Mouse (Mus musculus): ENCODE data around the gene Nrf1. TPM values are rescaled to one million over a fixed set of nuclear protein-coding genes. Genes with fewer than 3 reads are reported as not detected.

Gene Nrf1
- polyA plus RNA-seq, 1 experiment from 2014 or later, result 61.7 TPM

DNA sequence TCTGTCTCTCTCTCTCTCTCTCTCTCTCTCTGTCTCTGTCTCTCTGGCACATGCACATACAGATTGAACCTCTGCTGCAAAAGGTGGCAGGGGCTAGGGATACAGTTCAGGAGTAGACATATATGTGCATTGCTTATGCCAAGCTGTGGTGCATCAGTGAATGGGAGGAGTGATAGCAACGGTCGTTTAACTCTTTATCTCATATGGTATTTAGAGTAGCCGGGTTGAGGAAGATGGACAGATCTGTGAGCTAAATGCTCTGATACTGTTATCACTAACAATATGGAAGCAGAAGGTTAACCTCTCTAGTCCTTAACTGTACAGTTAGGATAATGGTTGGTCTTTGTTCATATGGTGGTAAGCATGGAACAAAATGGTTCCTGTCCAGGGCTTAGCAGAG is 84.6 kb downstream of the Nrf1 start:
- no peaks in the 10 kb centered on the region for H3K9me3 ChIP-seq
- WGBS, result 75% methylated on average over 3 of the region's 3 CpGs
- DNase-seq (ENCODE audit: low spot score), result no peak
- H3K4me3 ChIP-seq, result no peak overlapping the region
- H3K4me1 ChIP-seq, result no peaks in the 10 kb centered on the region; the same call in 1 of the 2 replicates
- H3K27me3 ChIP-seq (ENCODE audit: insufficient read depth, poor library complexity, severe bottlenecking), result no peaks in the 10 kb centered on the region
- no peak overlapping the region for H3K27ac ChIP-seq
- H3K36me3 ChIP-seq, result peaks cover 61% of the 10 kb centered on the region

DNA sequence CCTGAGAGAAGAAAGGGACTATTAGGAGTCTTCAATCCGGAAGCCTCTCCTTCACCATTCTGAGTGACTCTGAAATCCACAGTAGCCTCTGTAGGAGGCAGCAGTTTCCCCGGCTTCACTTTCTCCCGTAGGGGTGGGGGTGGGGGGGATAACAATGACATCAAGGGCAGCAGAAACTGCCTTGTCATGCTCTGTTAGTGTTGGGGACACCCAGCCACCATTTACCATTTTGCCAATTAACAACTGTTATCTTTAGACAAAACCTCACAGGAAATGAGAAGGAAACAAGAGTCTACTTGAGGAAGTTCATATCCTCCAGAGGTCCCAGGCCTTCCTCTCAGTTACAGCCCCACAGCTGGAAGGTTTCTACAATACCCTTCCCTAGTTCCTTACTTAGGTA is 87.8 kb downstream of the Nrf1 start:
- DNase-seq (ENCODE audit: low spot score), result no peak
- H3K27me3 ChIP-seq (ENCODE audit: insufficient read depth, poor library complexity, severe bottlenecking), result no peaks in the 10 kb centered on the region
- no peak overlapping the region for H3K4me3 ChIP-seq
- H3K4me1 ChIP-seq, result no peaks in the 10 kb centered on the region; the same call in 1 of the 2 replicates
- H3K36me3 ChIP-seq, result peaks cover 50% of the 10 kb centered on the region
- H3K9me3 ChIP-seq, result no peaks in the 10 kb centered on the region
- no peak overlapping the region for H3K27ac ChIP-seq
- WGBS, result 53% methylated on average over 3 of the region's 3 CpGs

DNA sequence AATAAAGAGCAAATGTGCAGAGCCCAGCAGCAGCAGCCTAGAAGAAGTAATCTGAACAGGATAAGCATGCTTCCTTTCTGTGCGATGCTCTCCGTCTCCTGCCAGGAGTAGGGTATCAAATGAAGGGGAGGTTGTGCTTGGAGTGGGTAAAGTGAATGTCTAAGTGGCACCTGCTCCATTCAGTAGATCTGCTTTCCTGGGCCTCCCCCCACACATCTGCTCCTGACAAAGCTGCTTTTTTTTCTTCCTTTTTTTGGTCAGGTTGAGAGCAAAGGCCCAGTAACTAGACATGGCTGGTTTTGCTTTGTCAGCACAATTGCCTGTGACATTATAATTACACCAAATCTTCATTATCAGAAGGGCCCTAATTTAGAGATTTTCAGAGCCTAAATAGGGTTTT is 89.4 kb downstream of the Nrf1 start:
- Histone ChIP-seq H3K9me3 (no peaks in the 10 kb centered on the region), H3K27me3 (ENCODE audit: insufficient read depth, poor library complexity, severe bottlenecking) (no peaks in the 10 kb centered on the region), H3K27ac (no peak overlapping the region), H3K4me3 (no peak overlapping the region), H3K36me3 (peaks cover 54% of the 10 kb centered on the region), H3K4me1 (no peaks in the 10 kb centered on the region; the same call in 1 of the 2 replicates)
- no peak for DNase-seq (ENCODE audit: low spot score)
- WGBS, result 83% methylated on average over 2 of the region's 2 CpGs

DNA sequence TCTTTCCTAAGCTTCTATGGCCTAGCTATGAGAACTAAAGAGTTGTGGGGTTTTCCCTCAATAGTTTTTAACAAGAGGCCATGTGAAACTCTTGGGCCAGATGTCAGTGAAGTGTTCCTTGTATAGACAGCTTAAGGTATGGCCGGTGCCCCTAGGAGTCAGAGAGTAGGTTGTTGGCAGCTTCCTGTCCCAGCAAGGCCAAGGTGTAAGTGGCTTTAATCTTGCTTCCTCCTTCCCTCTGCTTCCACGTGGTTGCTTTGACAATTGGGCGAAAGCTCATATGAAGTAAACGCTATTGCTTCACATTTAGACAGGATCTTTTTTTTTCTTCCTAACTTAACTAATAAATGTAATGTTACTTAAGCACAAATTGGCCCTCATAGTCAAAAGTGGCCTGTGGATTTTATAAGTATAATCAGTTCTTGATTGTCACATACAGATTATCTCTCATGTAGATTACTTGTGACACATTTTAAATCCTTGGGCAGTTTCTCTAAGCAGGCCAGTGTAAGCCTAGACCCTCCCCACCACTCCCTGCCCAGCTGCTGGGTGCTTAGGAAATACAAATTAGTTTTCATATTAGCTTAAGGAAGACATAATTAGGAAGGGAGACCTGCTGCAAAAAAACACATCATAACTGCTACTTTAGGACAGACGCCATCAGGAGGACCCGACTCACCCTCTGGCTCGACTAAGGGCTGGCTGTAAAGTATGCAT is 91.7 kb downstream of the Nrf1 start:
- H3K27ac ChIP-seq, result no peak overlapping the region
- no peak overlapping the region for H3K4me3 ChIP-seq
- no peak for DNase-seq (ENCODE audit: low spot score)
- no peaks in the 10 kb centered on the region; the same call in 1 of the 2 replicates for H3K4me1 ChIP-seq
- H3K9me3 ChIP-seq, result no peaks in the 10 kb centered on the region
- WGBS, result 87% methylated on average over 7 of the region's 7 CpGs
- H3K27me3 ChIP-seq (ENCODE audit: insufficient read depth, poor library complexity, severe bottlenecking), result no peaks in the 10 kb centered on the region
- H3K36me3 ChIP-seq, result peaks cover 63% of the 10 kb centered on the region

DNA sequence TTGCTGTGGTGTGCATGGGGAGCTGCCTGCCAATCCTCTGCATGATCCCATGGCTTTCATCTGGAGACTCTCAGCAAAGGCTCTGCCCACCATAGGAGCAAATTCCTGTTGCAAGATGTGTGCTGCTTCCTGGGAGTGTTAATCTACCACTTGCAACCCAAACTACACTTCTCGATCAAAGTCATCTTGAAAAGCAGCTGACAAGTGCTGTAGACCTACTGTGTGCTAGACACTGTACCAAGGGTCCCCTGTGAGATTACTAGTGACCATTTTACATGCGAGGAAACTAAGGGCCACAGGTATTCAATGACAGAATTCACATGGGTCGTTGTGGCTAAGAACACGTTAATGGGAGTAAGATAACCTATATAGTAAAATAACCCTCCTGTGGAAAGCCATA is 95.5 kb downstream of the Nrf1 start:
- Histone ChIP-seq H3K36me3 (peaks cover 60% of the 10 kb centered on the region), H3K4me3 (no peak overlapping the region), H3K27ac (no peak overlapping the region), H3K27me3 (ENCODE audit: insufficient read depth, poor library complexity, severe bottlenecking) (no peaks in the 10 kb centered on the region), H3K4me1 (no peaks in the 10 kb centered on the region; the same call in 1 of the 2 replicates), H3K9me3 (no peaks in the 10 kb centered on the region)
- DNase-seq (ENCODE audit: low spot score), result no peak
- 95% methylated on average over 4 of the region's 4 CpGs for WGBS

DNA sequence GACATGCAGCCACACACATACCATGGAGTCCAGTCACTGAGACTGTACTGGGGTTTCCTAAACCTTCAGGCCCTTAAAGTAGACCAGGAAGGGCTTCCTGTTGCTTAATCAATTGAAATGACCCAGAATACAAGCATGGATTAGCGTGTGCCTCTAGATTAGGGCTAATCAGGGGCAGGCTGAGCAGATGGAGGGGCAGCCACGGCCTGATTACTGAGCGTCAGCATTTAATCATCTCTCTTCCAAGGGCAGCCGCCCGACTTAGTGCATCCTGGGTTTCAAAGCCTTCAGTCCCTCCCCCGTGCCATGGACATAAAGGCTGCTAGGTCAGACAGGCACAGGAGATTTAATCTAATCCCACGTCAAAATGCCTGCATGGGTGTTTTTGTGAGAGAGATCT is 99.3 kb downstream of the Nrf1 start:
- Histone ChIP-seq H3K27ac (no peak overlapping the region), H3K27me3 (ENCODE audit: insufficient read depth, poor library complexity, severe bottlenecking) (no peaks in the 10 kb centered on the region), H3K36me3 (peaks cover 42% of the 10 kb centered on the region), H3K9me3 (no peaks in the 10 kb centered on the region), H3K4me1 (peaks cover under 1% of the 10 kb centered on the region; the same call in 1 of the 2 replicates), H3K4me3 (no peak overlapping the region)
- DNase-seq (ENCODE audit: low spot score), result peak; percentile 87
- 55% methylated on average over 7 of the region's 7 CpGs for WGBS

DNA sequence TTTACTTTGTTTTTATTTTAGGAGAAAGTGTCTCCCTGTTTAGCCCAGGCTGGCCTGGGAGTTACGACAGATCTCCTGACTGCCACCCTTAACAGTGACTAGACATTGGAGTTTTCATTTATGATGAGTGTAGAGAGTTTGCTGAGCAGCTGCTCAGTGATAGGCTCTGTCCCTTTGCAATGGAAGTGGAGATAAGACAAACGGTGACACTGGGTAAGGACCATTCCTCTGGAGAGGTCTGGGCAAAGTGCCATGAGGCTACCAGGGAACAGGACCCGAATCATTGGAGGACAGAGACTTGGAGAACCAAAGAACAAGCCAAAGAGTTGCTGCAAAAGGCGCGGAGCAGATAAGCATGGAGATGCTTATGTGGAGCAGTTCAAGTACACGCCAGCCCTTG is 100.0 kb downstream of the Nrf1 start:
- Histone ChIP-seq H3K4me3 (no peak overlapping the region), H3K27ac (no peak overlapping the region), H3K9me3 (no peaks in the 10 kb centered on the region), H3K4me1 (peaks cover 6% of the 10 kb centered on the region; the same call in 1 of the 2 replicates), H3K27me3 (ENCODE audit: insufficient read depth, poor library complexity, severe bottlenecking) (no peaks in the 10 kb centered on the region), H3K36me3 (peaks cover 42% of the 10 kb centered on the region)
- 70% methylated on average over 6 of the region's 6 CpGs for WGBS
- DNase-seq (ENCODE audit: low spot score), result no peak

DNA sequence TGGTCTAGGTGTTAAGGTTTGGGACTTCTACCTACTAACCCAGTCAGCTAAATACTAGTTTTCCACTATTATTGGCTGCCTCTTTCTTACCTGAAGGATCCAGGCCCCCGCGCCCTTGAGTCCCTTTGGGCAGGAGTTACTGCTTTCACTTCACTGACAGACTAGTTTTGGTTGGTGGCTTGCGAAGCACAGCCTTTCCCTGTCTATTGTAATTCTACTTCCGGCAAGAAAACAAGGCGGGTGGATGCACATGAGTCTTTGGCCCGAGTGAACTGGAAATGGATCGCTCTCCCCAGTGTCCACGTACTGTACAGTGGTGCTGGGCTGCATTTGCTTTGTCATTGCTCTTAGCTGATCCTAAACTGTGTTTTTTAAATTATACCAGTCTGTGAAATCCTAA is 102.7 kb downstream of the Nrf1 start:
- 92% methylated on average over 8 of the region's 8 CpGs for WGBS
- Histone ChIP-seq H3K4me1 (peaks cover 6% of the 10 kb centered on the region; the same call in 1 of the 2 replicates), H3K4me3 (no peak overlapping the region), H3K9me3 (no peaks in the 10 kb centered on the region), H3K36me3 (peaks cover 30% of the 10 kb centered on the region), H3K27ac (no peak overlapping the region), H3K27me3 (ENCODE audit: insufficient read depth, poor library complexity, severe bottlenecking) (no peaks in the 10 kb centered on the region)
- no peak for DNase-seq (ENCODE audit: low spot score)

DNA sequence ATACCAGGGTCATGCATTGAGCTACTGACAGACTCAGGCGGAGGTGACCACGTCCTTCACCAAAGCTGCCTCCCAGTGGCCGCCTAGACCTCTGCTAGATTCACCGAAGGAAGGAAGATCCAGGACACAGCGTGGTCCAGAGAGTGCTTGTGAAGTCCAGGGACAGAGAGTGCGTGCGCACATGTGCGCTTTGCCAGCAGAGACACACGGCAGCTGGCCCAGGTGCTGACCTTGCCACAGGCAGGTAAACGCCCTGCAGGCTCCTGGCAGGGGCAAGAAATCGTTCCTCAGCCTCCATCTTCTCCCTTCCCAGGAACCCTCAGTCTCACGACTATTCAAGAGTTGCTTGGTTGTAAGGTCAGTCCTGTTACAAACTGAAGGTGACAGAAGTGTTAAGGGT is 104.4 kb downstream of the Nrf1 start:
- H3K27ac ChIP-seq, result no peak overlapping the region
- 83% methylated on average over 12 of the region's 12 CpGs for WGBS
- H3K4me3 ChIP-seq, result no peak overlapping the region
- no peaks in the 10 kb centered on the region for H3K9me3 ChIP-seq
- H3K27me3 ChIP-seq (ENCODE audit: insufficient read depth, poor library complexity, severe bottlenecking), result no peaks in the 10 kb centered on the region
- peaks cover 30% of the 10 kb centered on the region for H3K36me3 ChIP-seq
- no peak for DNase-seq (ENCODE audit: low spot score)
- H3K4me1 ChIP-seq, result peaks cover 6% of the 10 kb centered on the region; the same call in 1 of the 2 replicates

DNA sequence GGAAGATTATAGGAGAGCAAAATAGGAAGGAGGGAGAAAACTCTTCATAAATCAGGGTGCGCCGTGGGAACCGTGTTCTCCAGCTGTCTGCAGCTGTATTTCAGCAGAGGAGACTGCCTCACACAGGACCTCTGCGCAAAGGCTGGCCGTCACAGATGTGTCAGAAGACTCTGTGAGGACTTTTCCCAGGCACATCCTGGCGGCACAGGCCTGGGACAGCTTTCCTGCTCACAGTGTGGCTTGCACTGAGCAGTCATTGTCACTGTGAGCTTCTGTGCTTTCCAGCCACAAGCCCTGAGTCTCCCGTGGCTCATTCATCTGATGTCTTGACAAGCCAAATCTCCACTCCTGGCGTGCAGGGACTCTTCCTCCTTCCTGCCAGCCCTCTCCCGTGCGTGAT is 104.9 kb downstream of the Nrf1 start:
- Histone ChIP-seq H3K9me3 (no peaks in the 10 kb centered on the region), H3K27ac (no peak overlapping the region), H3K27me3 (ENCODE audit: insufficient read depth, poor library complexity, severe bottlenecking) (no peaks in the 10 kb centered on the region), H3K4me1 (peaks cover 6% of the 10 kb centered on the region; the same call in 1 of the 2 replicates), H3K36me3 (peaks cover 29% of the 10 kb centered on the region), H3K4me3 (no peak overlapping the region)
- no peak for DNase-seq (ENCODE audit: low spot score)
- WGBS, result 75% methylated on average over 10 of the region's 10 CpGs

DNA sequence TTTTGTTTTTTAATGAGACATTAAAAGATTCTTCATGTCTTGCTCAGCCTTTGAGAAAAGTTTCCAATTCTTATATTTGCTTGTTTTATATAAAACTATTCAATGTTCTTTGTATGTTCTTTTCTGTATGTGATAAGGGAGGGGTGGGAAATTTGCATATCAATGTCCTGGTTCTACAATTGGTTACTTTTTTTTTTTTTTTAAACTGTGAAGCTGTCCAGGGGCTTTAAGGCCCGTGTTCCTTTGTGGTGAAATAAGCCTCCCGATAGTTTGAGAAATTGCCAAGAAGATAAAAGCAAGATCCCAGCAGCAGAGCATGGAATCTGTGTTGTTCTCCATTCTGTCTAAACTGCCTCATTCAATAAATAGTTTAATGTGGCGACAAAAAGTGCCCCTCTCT is 105.3 kb downstream of the Nrf1 start:
- no peak overlapping the region for H3K4me3 ChIP-seq
- WGBS, result 78% methylated on average over 3 of the region's 3 CpGs
- no peak overlapping the region for H3K27ac ChIP-seq
- no peak for DNase-seq (ENCODE audit: low spot score)
- H3K4me1 ChIP-seq, result peaks cover 9% of the 10 kb centered on the region; the same call in 1 of the 2 replicates
- H3K27me3 ChIP-seq (ENCODE audit: insufficient read depth, poor library complexity, severe bottlenecking), result no peaks in the 10 kb centered on the region
- H3K36me3 ChIP-seq, result peaks cover 24% of the 10 kb centered on the region
- H3K9me3 ChIP-seq, result no peaks in the 10 kb centered on the region

DNA sequence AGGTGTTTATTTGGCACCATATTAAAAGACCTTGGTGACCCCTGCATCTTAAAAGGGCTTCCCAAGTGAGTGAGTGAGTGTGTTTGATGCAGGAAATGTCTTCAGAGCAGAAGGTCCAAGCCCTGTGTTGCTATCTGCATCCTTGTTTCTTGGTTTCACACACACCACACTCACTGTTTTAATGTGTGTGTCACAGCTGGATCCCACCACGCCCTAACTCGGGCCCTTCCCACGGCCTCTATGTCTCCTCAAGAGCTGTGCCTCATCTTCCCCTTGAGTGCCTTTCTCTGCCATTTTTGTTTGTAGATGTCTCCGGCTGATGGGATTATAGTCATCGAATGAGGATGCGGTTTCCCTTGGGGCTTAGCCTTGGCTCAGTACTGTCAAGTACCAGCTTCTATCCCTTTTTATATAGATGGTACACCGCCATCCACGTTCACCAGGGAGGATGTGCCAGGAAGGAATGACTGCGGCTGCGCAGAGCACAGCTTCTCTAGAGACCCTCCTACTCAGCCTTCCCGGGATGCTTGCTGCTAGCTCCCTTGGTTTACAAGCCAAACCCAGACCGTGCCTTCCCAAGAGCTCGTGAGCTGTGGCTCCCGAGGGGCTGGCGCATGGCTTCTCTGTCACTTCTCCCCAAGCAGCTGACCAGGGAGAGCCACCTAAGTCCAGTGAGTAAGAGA is 106.1 kb downstream of the Nrf1 start:
- no peaks in the 10 kb centered on the region for H3K9me3 ChIP-seq
- no peak overlapping the region for H3K4me3 ChIP-seq
- DNase-seq (ENCODE audit: low spot score), result no peak
- H3K36me3 ChIP-seq, result peaks cover 22% of the 10 kb centered on the region
- H3K27me3 ChIP-seq (ENCODE audit: insufficient read depth, poor library complexity, severe bottlenecking), result no peaks in the 10 kb centered on the region
- peaks cover 11% of the 10 kb centered on the region; the same call in 1 of the 2 replicates for H3K4me1 ChIP-seq
- WGBS, result 89% methylated on average over 15 of the region's 15 CpGs
- H3K27ac ChIP-seq, result no peak overlapping the region

DNA sequence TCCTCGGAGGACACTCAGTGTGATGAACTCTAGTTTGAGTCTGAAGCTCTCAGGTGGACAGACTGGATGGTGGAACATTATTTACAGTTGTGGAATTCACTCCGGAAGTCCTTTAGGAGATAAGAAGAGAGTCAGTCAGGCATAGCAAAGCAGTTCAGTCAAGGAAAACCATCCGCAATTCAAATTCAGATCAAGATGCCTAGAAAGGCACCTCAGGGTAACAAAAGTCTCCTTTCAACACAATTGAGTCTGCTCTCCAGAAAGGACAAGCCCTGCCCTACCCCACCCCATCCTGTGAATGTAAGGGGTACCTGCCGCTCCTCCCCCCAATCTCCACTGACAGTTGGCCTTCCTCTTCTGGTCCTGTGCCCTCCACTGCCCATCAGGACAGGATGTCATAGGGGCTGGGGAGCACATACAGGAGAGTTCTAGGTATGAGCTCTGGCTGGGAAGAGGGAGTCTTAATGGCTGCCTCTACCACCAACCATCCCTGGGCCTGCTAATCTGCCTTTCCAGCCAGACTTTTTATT is 111.8 kb downstream of the Nrf1 start:
- peak overlapping the region; percentile 47; the same call in 1 of the 2 replicates for H3K27ac ChIP-seq
- no peak overlapping the region for H3K4me3 ChIP-seq
- H3K4me1 ChIP-seq, result peaks cover 41% of the 10 kb centered on the region
- no peaks in the 10 kb centered on the region for H3K9me3 ChIP-seq
- no peak for DNase-seq (ENCODE audit: low spot score)
- H3K36me3 ChIP-seq, result no peaks in the 10 kb centered on the region
- 63% methylated on average over 4 of the region's 4 CpGs for WGBS
- no peaks in the 10 kb centered on the region for H3K27me3 ChIP-seq (ENCODE audit: insufficient read depth, poor library complexity, severe bottlenecking)

All from heart, embryonic 10.5 days (tissue).